Mouse (Mus musculus): ENCODE measurements at regions not wholly inside any gene's neighbourhood (a gene's known extent, or its start where the extent isn't known, plus 50 kb on each side); places are given as distances from the start of the nearest gene placed in this dataset.

- no peak for DNase-seq (ENCODE audit: low spot score in 2 of 2)
Measured at GRCm38 (mm10) chr12:45929001-45929759, 854.7 kb upstream of the Stxbp6 start.
